Mouse (Mus musculus) ES-Bruce4 (cell line): Measurements from ENCODE around the gene Spag17. TPM values are rescaled to one million over a fixed set of nuclear protein-coding genes. Genes with fewer than 3 reads are reported as not detected.

Experiments
- H3K27ac ChIP-seq: 2 replicates; pipeline ENCODE4 v1.5.1; 2012; ENCODE audit warnings: low read length, inconsistent platforms; ENCODE audit not compliant: insufficient read depth
- H3K27me3 ChIP-seq: 2 replicates; pipeline ENCODE4 v1.6.1; 2012; ENCODE audit warnings: mild to moderate bottlenecking, low read length, inconsistent platforms; ENCODE audit not compliant: control insufficient read depth, poor library complexity, insufficient read depth, severe bottlenecking
- H3K36me3 ChIP-seq: 2 replicates; pipeline ENCODE4 v1.6.1; 2012; ENCODE audit warnings: inconsistent platforms, mild to moderate bottlenecking, low read length, moderate library complexity; ENCODE audit not compliant: control insufficient read depth, poor library complexity, insufficient read depth, severe bottlenecking
- H3K4me1 ChIP-seq: one replicate; pipeline ENCODE4 v1.8.1; 2011; ENCODE audit warnings: low read length; ENCODE audit not compliant: control insufficient read depth, insufficient read depth
- H3K4me3 ChIP-seq: 2 replicates; pipeline ENCODE4 v1.5.1; 2011; ENCODE audit warnings: low read depth, mild to moderate bottlenecking, low read length
- H3K9ac ChIP-seq: 2 replicates; pipeline ENCODE4 v1.6.1; 2012; ENCODE audit warnings: low read depth, mild to moderate bottlenecking, inconsistent platforms; ENCODE audit not compliant: poor library complexity, severe bottlenecking
- H3K9me3 ChIP-seq: replicated peaks from 2 replicates; pipeline ENCODE4 v1.6.1; 2012; ENCODE audit warnings: mild to moderate bottlenecking, low read length, inconsistent platforms; ENCODE audit not compliant: control insufficient read depth, poor library complexity, insufficient read depth, severe bottlenecking
- CTCF ChIP-seq: IDR thresholded peaks from one replicate; pipeline ENCODE4 v1.8.1; 2011; ENCODE audit warnings: low read depth, low read length
- EP300 ChIP-seq: IDR thresholded peaks from 2 replicates; pipeline ENCODE4 v1.6.1; 2011; ENCODE audit warnings: low read depth, low read length; ENCODE audit not compliant: insufficient read depth
- POLR2A ChIP-seq: IDR thresholded peaks from one replicate; pipeline ENCODE4 v1.8.1; 2011; ENCODE audit warnings: low read length; ENCODE audit not compliant: insufficient read depth
- polyA plus RNA-seq: library from polyadenylated mRNA; stranded (reverse); fragments of >200 nt; gene quantifications from 2 replicates; pipeline ENCODE4 v1.2.4, GENCODE M21; 2011; ENCODE audit warnings: low read depth; ENCODE audit not compliant: missing spikeins, insufficient read depth, insufficient read length

The Spag17 gene
- polyA plus RNA-seq, 1 experiment = not detected

DNA sequence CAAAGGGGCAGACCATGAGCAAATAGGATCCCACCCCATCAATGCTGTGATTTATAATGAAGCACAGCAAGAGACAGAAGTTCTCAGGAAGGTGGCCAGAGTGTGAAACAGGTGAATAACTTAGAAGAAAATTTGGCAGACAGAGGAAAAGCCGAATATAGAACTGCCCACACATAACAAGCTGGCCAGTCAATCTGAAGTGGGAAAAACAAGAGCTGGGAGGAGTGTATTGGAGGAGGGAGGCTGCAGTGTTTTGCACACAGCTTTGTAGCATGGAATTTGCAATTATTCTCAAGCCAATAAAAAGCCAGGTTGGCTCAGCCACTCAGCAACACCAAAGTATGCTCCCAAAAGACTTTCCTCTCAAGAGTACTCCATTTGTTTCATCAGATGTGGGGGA lies 147.8 kb downstream of the Spag17 start:
- Histone ChIP-seq H3K4me1 (no peaks in the 10 kb centered on the region), H3K9ac (no peak overlapping the region), H3K9me3 (no peaks in the 10 kb centered on the region; the same call in 1 of the 2 replicates), H3K36me3 (no peaks in the 10 kb centered on the region), H3K27me3 (no peaks in the 10 kb centered on the region), H3K4me3 (no peak overlapping the region), H3K27ac (no peak overlapping the region)
- TF ChIP-seq EP300 (no peak), CTCF (no peak), POLR2A (no peak)

- Histone ChIP-seq H3K4me1 (no peaks in the 10 kb centered on the region), H3K4me3 (no peak overlapping the region), H3K36me3 (no peaks in the 10 kb centered on the region), H3K9ac (no peak overlapping the region), H3K9me3 (no peaks in the 10 kb centered on the region; the same call in 1 of the 2 replicates), H3K27ac (no peak overlapping the region), H3K27me3 (no peaks in the 10 kb centered on the region)
- no peak for TF ChIP-seq EP300
- no peak for TF ChIP-seq CTCF
- TF ChIP-seq POLR2A = no peak
Measured at GRCm38 (mm10) chr3:100034366-100034956, 149.3 kb downstream of the Spag17 start.

DNA sequence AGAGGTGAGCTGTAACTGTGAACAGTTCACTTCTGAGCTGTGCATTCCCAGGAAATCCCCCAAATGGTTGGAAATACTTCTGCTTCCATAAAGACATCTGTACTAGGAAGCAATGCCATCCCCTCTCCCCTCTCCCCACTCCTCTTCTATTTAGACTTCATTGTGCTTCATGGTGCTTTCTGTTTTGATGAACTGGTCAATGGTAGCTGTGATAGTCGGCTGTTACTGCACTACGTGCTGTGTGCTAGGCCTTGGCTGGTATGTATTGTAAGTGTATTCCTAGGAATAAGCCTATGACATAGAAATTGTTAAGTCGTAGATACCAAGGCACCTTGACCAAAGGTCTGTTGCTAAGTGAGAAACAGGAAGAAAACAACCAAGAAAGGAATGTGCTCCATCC lies 149.9 kb downstream of the Spag17 start:
- no peaks in the 10 kb centered on the region for H3K36me3 ChIP-seq
- no peak overlapping the region for H3K4me3 ChIP-seq
- H3K9ac ChIP-seq = no peak overlapping the region
- no peaks in the 10 kb centered on the region for H3K27me3 ChIP-seq
- H3K4me1 ChIP-seq = no peaks in the 10 kb centered on the region
- no peak for TF ChIP-seq EP300
- no peak for TF ChIP-seq CTCF
- no peak for TF ChIP-seq POLR2A
- no peaks in the 10 kb centered on the region; the same call in 1 of the 2 replicates for H3K9me3 ChIP-seq
- H3K27ac ChIP-seq = no peak overlapping the region

GRCm38 (mm10) chr3:100036846-100037245 lies 151.6 kb downstream of the Spag17 start:
- TF ChIP-seq POLR2A = no peak
- no peak for TF ChIP-seq EP300
- TF ChIP-seq CTCF = no peak
- Histone ChIP-seq H3K9me3 (no peaks in the 10 kb centered on the region; the same call in 1 of the 2 replicates), H3K27me3 (no peaks in the 10 kb centered on the region), H3K9ac (no peak overlapping the region), H3K4me1 (no peaks in the 10 kb centered on the region), H3K4me3 (no peak overlapping the region), H3K36me3 (no peaks in the 10 kb centered on the region), H3K27ac (no peak overlapping the region)

- Histone ChIP-seq H3K9me3 (no peaks in the 10 kb centered on the region), H3K4me1 (no peaks in the 10 kb centered on the region), H3K27ac (no peak overlapping the region), H3K27me3 (no peaks in the 10 kb centered on the region; the same call in 1 of the 2 replicates), H3K9ac (no peak overlapping the region), H3K4me3 (no peak overlapping the region), H3K36me3 (no peaks in the 10 kb centered on the region)
- no peak for TF ChIP-seq CTCF
Measured at GRCm38 (mm10) chr3:100074406-100074805, 189.2 kb downstream of the Spag17 start.

- no peaks in the 10 kb centered on the region for H3K4me1 ChIP-seq
- TF ChIP-seq POLR2A (no peak), CTCF (no peak), EP300 (no peak)
Measured at GRCm38 (mm10) chr3:100102386-100103092, 217.3 kb downstream of the Spag17 start.

More at GRCm38 (mm10) chr3:100102386-100103092, 217.3 kb downstream of the Spag17 start:
- H3K9ac ChIP-seq = no peak overlapping the region
- H3K27me3 ChIP-seq = no peaks in the 10 kb centered on the region
- peaks cover 6% of the 10 kb centered on the region; the same call in 1 of the 2 replicates for H3K9me3 ChIP-seq
- no peak overlapping the region for H3K4me3 ChIP-seq
- H3K36me3 ChIP-seq = no peaks in the 10 kb centered on the region
- H3K27ac ChIP-seq = no peak overlapping the region
